Mouse (Mus musculus) hindbrain, embryonic 11.5 days (tissue): ENCODE measurements around the gene Neurod1. TPM values are rescaled to one million over a fixed set of nuclear protein-coding genes. Genes with fewer than 3 reads are reported as not detected.

Source experiments
- ATAC-seq: fragments of 200-750 bp; cut with Nextera tagmentation; 2 replicates; pipeline ENCODE4 v1.8.0; 2017; ENCODE audit warnings: mild to moderate bottlenecking, moderate TSS enrichment, moderate library complexity; ENCODE audit not compliant: low FRiP score
- DNase-seq: peaks from one replicate; pipeline ENCODE4 v3.0.0-alpha.2; 2015; ENCODE audit warnings: low spot score
- H3K27ac ChIP-seq: fragments of 300-500 bp; sonication (generic); 2 replicates; pipeline ENCODE4 v1.5.1; 2014; ENCODE audit warnings: mild to moderate bottlenecking, low read depth, low read length
- H3K27me3 ChIP-seq: fragments of 300-500 bp; sonication (generic); 2 replicates; pipeline ENCODE4 v1.6.1; 2014; ENCODE audit warnings: mild to moderate bottlenecking, low read length, moderate library complexity, mixed read lengths; ENCODE audit not compliant: control insufficient read depth, insufficient read depth
- H3K36me3 ChIP-seq: fragments of 300-500 bp; sonication (generic); 2 replicates; pipeline ENCODE4 v1.6.1; 2014; ENCODE audit warnings: mild to moderate bottlenecking, low read length, moderate library complexity, mixed read lengths; ENCODE audit not compliant: control insufficient read depth, insufficient read depth
- H3K4me1 ChIP-seq: fragments of 300-500 bp; sonication (generic); replicated peaks from 2 replicates; pipeline ENCODE4 v1.6.1; 2014; ENCODE audit warnings: low read length, mixed read lengths; ENCODE audit not compliant: control insufficient read depth, insufficient read depth
- H3K4me2 ChIP-seq: fragments of 300-500 bp; sonication (generic); replicated peaks from 2 replicates; pipeline ENCODE4 v1.6.1; 2014; ENCODE audit warnings: mild to moderate bottlenecking, low read depth, low read length
- H3K4me3 ChIP-seq: fragments of 300-500 bp; sonication (generic); 2 replicates; pipeline ENCODE4 v1.5.1; 2014; ENCODE audit warnings: low read depth, low read length
- H3K9ac ChIP-seq: fragments of 300-500 bp; sonication (generic); 2 replicates; pipeline ENCODE4 v1.6.1; 2014; ENCODE audit warnings: low read depth, low read length
- H3K9me3 ChIP-seq: fragments of 300-500 bp; sonication (generic); 2 replicates; pipeline ENCODE4 v1.6.1; 2016; ENCODE audit warnings: low read length; ENCODE audit not compliant: control insufficient read depth
- WGBS: fragments of 180-500 bp; shearing (Covaris S2); extraction: QIAGEN DNeasy Blood & Tissue Kit; methylation state at CpG from one replicate; pipeline ENCODE4 v1.1.7; 2014; 5-methylcytosine and 5-hydroxymethylcytosine counted together
- polyA plus RNA-seq: library from polyadenylated mRNA; unstranded; fragments of >200 nt; fragmentation: Nextera tagmentation; extraction: Ambion mirVana; gene quantifications from 2 replicates; pipeline ENCODE4 v1.2.1, GENCODE M21; 2014

Neurod1 gene
- polyA plus RNA-seq, 1 experiment from 2014 or later = 31.7 TPM

DNA sequence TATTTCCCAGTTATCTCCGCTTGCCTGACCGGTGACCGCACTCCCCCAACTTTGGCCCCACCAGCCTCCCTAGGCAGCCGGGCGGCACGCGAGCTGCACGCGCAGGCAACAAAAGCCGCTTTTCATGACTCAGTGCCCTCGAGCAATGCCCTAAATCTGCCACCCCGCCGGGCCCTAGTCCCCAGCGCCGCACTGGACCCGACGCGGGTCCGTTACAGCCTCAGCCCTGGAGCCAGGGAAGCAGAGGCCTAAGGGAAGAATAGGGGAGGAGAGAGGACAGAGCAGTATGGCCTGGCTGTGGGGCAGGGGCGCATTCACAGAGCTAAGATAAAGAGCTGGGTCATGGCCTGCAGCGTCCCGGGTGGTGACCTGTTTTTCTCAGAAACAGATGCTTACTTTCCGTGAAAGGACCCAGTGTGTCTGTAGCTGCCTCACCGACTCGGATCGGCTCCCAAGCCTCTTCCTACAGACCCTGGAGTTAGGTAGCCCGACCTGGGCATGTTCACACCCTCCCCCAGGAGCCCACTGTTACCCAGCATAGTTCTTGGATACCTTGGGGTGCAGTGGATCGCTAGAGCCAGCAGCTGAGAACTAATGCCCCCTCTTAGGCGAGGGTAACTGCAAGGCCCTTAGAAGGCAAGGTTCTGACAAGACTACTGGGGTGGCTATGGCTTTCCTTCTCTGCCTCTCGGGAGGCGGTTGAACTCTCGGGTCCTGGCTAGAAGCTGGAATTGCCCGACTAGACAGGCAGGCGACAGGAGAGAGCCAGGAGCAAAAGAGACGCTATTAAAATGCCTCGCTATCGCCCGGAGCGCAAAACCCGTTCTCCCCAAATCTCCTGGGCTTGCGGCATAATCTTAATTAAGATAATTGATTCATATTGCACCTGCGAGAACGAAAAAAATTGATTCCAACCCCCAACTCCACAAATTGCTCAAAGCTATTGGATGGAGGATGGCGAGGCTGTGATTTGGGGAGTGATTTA lies 2.8 kb upstream of the Neurod1 start:
- Histone ChIP-seq H3K4me1 (peaks cover 12% of the 10 kb centered on the region), H3K27ac (peak overlapping the region; percentile 83)
- under 1% methylated on average over 44 of the region's 44 CpGs for WGBS

DNA sequence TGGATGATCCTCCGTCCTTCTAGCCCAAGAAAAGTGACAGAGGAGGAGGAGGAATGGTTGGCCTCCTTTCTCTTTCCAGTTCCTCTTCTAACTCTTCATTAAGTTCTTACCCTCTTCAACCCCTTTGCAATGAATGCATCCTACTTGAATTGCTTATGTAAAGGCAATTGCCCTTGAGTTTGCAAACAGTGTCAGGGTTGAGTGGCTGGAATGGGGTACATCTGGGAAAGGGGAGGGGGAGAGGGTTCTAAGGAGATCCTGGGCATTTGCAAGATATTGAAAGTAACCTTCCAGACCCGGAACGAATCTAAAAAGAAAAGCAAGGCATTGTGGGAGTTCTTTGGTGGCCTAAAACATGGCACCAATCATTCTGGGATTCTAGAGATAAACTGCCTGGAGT lies 1.4 kb upstream of the Neurod1 start:
- Histone ChIP-seq H3K27me3 (peaks cover 36% of the 10 kb centered on the region), H3K4me3 (no peak overlapping the region), H3K4me2 (no peak overlapping the region), H3K4me1 (peaks cover 12% of the 10 kb centered on the region), H3K27ac (no peak overlapping the region), H3K9ac (no peak overlapping the region), H3K9me3 (no peaks in the 10 kb centered on the region), H3K36me3 (no peaks in the 10 kb centered on the region)
- DNase-seq (peak; percentile 23), ATAC-seq (no peak)
- WGBS = 28% methylated on average over 3 of the region's 3 CpGs

More for the DNA sequence above, 2.8 kb upstream of the Neurod1 start:
- peak overlapping the region; percentile 12; the same call in 1 of the 2 replicates for H3K9ac ChIP-seq
- H3K4me2 ChIP-seq = peak overlapping the region; percentile 43
- no peaks in the 10 kb centered on the region for H3K9me3 ChIP-seq
- ATAC-seq (peak; percentile 42), DNase-seq (peak; percentile 75)
- peak overlapping the region; percentile 6 for H3K4me3 ChIP-seq
- peaks cover 30% of the 10 kb centered on the region for H3K27me3 ChIP-seq
- H3K36me3 ChIP-seq = no peaks in the 10 kb centered on the region

DNA sequence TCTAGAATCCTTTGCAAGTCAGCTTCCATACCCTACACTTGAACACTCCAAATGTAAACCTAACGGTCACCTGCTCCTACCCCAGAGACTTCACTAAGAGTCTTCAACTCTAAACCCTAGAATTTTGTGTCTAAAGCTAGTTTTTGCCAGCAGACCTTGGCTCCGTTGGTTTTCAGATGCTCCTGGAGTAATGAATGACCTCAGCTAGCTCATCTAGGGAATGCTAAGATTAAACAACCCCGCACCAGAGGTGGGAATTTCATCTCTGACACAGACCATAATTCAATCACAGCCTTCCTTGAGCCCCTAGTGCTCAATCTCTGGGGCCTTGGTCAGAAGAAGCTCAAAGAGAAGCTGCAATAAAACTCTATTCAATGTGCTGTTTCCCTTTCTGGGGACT lies 883 bp upstream of the Neurod1 start:
- WGBS = 52% methylated on average over 3 of the region's 3 CpGs
- Histone ChIP-seq H3K27me3 (peaks cover 36% of the 10 kb centered on the region), H3K4me3 (no peak overlapping the region), H3K4me1 (peaks cover 12% of the 10 kb centered on the region), H3K9me3 (no peaks in the 10 kb centered on the region), H3K27ac (no peak overlapping the region), H3K36me3 (no peaks in the 10 kb centered on the region), H3K9ac (no peak overlapping the region), H3K4me2 (no peak overlapping the region)
- DNase-seq = no peak
- no peak for ATAC-seq

GRCm38 (mm10) chr2:79455646-79456045 lies 905 bp downstream of the Neurod1 start:
- peak; percentile 51 for DNase-seq
- no peaks in the 10 kb centered on the region for H3K9me3 ChIP-seq
- H3K4me2 ChIP-seq = peak overlapping the region; percentile 44
- H3K9ac ChIP-seq = peak overlapping the region; percentile 7
- ATAC-seq = no peak
- peaks cover 34% of the 10 kb centered on the region for H3K27me3 ChIP-seq
- H3K4me3 ChIP-seq = peak overlapping the region; percentile 43
- 5% methylated on average over 10 of the region's 10 CpGs for WGBS
- peaks cover 12% of the 10 kb centered on the region for H3K4me1 ChIP-seq
- H3K36me3 ChIP-seq = no peaks in the 10 kb centered on the region
- H3K27ac ChIP-seq = peak overlapping the region; percentile 52; the same call in 1 of the 2 replicates

- no peak for ATAC-seq
- H3K27me3 ChIP-seq = peaks cover 28% of the 10 kb centered on the region
- H3K4me1 ChIP-seq = peaks cover 12% of the 10 kb centered on the region
- peak; percentile 49 for DNase-seq
- WGBS = 11% methylated on average over 15 of the region's 15 CpGs
- no peaks in the 10 kb centered on the region for H3K9me3 ChIP-seq
- H3K4me3 ChIP-seq = peak overlapping the region; percentile 43
- H3K9ac ChIP-seq = peak overlapping the region; percentile 59
- peak overlapping the region; percentile 52 for H3K27ac ChIP-seq
- H3K36me3 ChIP-seq = no peaks in the 10 kb centered on the region
- H3K4me2 ChIP-seq = peak overlapping the region; percentile 55
These were observed 1.6 kb downstream of the Neurod1 start for GRCm38 (mm10) chr2:79454786-79455446.

- H3K36me3 ChIP-seq = no peaks in the 10 kb centered on the region
- 2% methylated on average over 55 of the region's 55 CpGs for WGBS
- peak overlapping the region; percentile 52 for H3K27ac ChIP-seq
- peak overlapping the region; percentile 59 for H3K9ac ChIP-seq
- H3K9me3 ChIP-seq = no peaks in the 10 kb centered on the region
- H3K4me3 ChIP-seq = peak overlapping the region; percentile 43
- peaks cover 8% of the 10 kb centered on the region for H3K4me1 ChIP-seq
- peak overlapping the region; percentile 55 for H3K4me2 ChIP-seq
- peak; percentile 28; the same call in 1 of the 2 replicates for ATAC-seq
- peaks cover 22% of the 10 kb centered on the region for H3K27me3 ChIP-seq
- DNase-seq = peak; percentile 86
These were observed 2.4 kb downstream of the Neurod1 start for GRCm38 (mm10) chr2:79453901-79454781.

GRCm38 (mm10) chr2:79451438-79451837 lies 5.1 kb downstream of the Neurod1 start:
- Histone ChIP-seq H3K4me3 (no peak overlapping the region), H3K9me3 (no peaks in the 10 kb centered on the region), H3K9ac (no peak overlapping the region), H3K4me1 (no peaks in the 10 kb centered on the region), H3K36me3 (no peaks in the 10 kb centered on the region), H3K27ac (no peak overlapping the region), H3K4me2 (no peak overlapping the region), H3K27me3 (peaks cover 14% of the 10 kb centered on the region)
- DNase-seq (no peak), ATAC-seq (no peak)
- WGBS = 55% methylated on average over 5 of the region's 5 CpGs
